Mouse (Mus musculus): ENCODE results near the gene Trim37.

GRCm38 (mm10) chr11:87087142-87087541, 39.7 kb upstream of the Trim37 start:
- TF ChIP-seq ZNF384 (IDR thresholded peaks at IDR 0.05; ENCODE audit: low read depth, low read length), result no peak
- no peak for TF ChIP-seq CHD2 (IDR thresholded peaks at IDR 0.05; ENCODE audit: low read depth, low read length)
- no peak for TF ChIP-seq HCFC1 (IDR thresholded peaks at IDR 0.05; ENCODE audit: borderline replicate concordance, insufficient read depth, low read length)

Data from ES-E14 (cell line).